Mouse (Mus musculus) ES-Bruce4 (cell line): ENCODE results near the gene Gm5155. TPM values are rescaled to one million over a fixed set of nuclear protein-coding genes. Genes with fewer than 3 reads are reported as not detected.
"Not testable (repeated sequence)": the region's sequence is repeated elsewhere in the genome, so short reads cannot be mapped to it uniquely, and the experiment has no call there.

Experiments
- H3K27ac ChIP-seq: 2 replicates; pipeline ENCODE4 v1.5.1; 2012; ENCODE audit warnings: low read length, inconsistent platforms; ENCODE audit not compliant: insufficient read depth
- H3K27me3 ChIP-seq: 2 replicates; pipeline ENCODE4 v1.6.1; 2012; ENCODE audit warnings: mild to moderate bottlenecking, low read length, inconsistent platforms; ENCODE audit not compliant: control insufficient read depth, poor library complexity, insufficient read depth, severe bottlenecking
- H3K36me3 ChIP-seq: 2 replicates; pipeline ENCODE4 v1.6.1; 2012; ENCODE audit warnings: inconsistent platforms, mild to moderate bottlenecking, low read length, moderate library complexity; ENCODE audit not compliant: control insufficient read depth, poor library complexity, insufficient read depth, severe bottlenecking
- H3K4me1 ChIP-seq: one replicate; pipeline ENCODE4 v1.8.1; 2011; ENCODE audit warnings: low read length; ENCODE audit not compliant: control insufficient read depth, insufficient read depth
- H3K4me3 ChIP-seq: 2 replicates; pipeline ENCODE4 v1.5.1; 2011; ENCODE audit warnings: low read depth, mild to moderate bottlenecking, low read length
- H3K9ac ChIP-seq: 2 replicates; pipeline ENCODE4 v1.6.1; 2012; ENCODE audit warnings: low read depth, mild to moderate bottlenecking, inconsistent platforms; ENCODE audit not compliant: poor library complexity, severe bottlenecking
- H3K9me3 ChIP-seq: replicated peaks from 2 replicates; pipeline ENCODE4 v1.6.1; 2012; ENCODE audit warnings: mild to moderate bottlenecking, low read length, inconsistent platforms; ENCODE audit not compliant: control insufficient read depth, poor library complexity, insufficient read depth, severe bottlenecking
- CTCF ChIP-seq: IDR thresholded peaks from one replicate; pipeline ENCODE4 v1.8.1; 2011; ENCODE audit warnings: low read depth, low read length
- EP300 ChIP-seq: IDR thresholded peaks from 2 replicates; pipeline ENCODE4 v1.6.1; 2011; ENCODE audit warnings: low read depth, low read length; ENCODE audit not compliant: insufficient read depth
- POLR2A ChIP-seq: IDR thresholded peaks from one replicate; pipeline ENCODE4 v1.8.1; 2011; ENCODE audit warnings: low read length; ENCODE audit not compliant: insufficient read depth
- polyA plus RNA-seq: library from polyadenylated mRNA; stranded (reverse); fragments of >200 nt; gene quantifications from 2 replicates; pipeline ENCODE4 v1.2.4, GENCODE M21; 2011; ENCODE audit warnings: low read depth; ENCODE audit not compliant: missing spikeins, insufficient read depth, insufficient read length

Gm5155 gene
- 0.54 TPM in 1 of 2 replicates, not detected in the other for polyA plus RNA-seq

DNA sequence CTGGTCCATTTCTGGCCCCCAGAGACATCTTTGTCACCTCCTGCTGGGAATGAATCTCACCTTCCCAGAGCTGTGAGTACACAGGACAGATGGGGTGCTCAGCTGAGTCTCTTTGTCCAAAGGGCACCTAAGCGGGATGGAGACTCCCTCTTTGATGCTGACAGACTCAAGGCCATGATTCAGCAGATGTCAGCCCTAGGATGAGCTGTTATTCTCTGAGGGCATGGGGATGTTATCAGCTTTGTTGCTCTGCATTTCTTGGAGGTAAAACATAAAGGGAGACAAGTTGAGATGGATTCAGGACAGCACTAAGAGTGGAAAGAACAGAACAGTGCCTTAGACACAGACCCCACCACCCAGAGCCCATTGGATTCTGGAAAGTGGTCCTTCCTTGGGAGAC lies at the start of gene Gm5155:
Gene Gm5155 (plus strand): TSS at position 301 of the 400 bp plus-strand sequence.
- TF ChIP-seq EP300: no peak
- TF ChIP-seq CTCF: no peak
- no peak for TF ChIP-seq POLR2A
- H3K4me1 ChIP-seq: no peaks in the 10 kb centered on the region
- no peaks in the 10 kb centered on the region for H3K36me3 ChIP-seq
- H3K27me3 ChIP-seq: no peaks in the 10 kb centered on the region
- H3K9ac ChIP-seq: no peak within 1 kb of the TSS
- no peaks in the 10 kb centered on the region for H3K9me3 ChIP-seq
- H3K4me3 ChIP-seq: no peak within 1 kb of the TSS
- H3K27ac ChIP-seq: no peak within 1 kb of the TSS

DNA sequence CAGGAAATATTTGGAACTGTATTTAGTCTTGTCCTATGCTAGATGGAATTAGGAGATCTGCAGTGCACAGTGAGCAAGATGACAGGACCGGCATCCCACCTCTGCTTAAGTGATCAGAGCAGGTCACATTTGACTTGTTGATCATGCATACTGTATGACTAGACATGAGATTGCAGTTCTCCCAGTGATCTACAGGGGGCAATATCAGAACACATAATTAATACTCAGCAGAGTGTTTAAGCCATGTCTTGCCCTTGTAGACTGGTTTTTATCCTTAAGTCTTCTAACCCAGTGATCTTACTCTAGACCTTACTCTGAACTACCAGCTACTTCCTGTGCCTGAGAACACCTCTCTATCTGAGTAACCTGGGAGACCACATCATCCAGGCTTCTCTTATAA lies 791 bp upstream of the Gm5155 start:
- Histone ChIP-seq H3K27ac (no peak overlapping the region), H3K36me3 (no peaks in the 10 kb centered on the region), H3K4me1 (no peaks in the 10 kb centered on the region), H3K27me3 (no peaks in the 10 kb centered on the region), H3K9me3 (no peaks in the 10 kb centered on the region), H3K9ac (no peak overlapping the region), H3K4me3 (no peak overlapping the region)
- TF ChIP-seq CTCF (no peak), EP300 (no peak), POLR2A (no peak)

DNA sequence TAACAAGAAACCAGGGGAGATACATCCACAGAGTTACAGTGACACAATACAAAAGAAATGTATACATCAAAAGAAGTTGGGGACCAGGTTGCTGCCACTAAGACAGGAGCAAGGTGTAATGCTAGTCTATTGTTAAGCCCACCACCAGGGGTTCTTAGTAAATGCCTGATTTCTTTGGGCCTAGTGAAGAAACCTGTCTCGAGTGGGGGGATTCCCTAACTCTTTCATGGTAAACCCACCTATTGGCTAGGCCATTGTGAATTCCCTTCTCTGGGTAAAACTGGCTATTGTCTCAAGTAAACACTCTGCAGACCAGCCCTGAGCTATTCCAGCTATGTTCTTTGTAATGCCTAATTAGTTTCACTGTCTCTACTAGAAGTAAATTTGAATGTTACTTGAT lies 23.8 kb downstream of the Gm5155 start:
- H3K4me3 ChIP-seq, H3K9ac ChIP-seq, H3K27ac ChIP-seq, H3K36me3 ChIP-seq, H3K9me3 ChIP-seq, H3K27me3 ChIP-seq, H3K4me1 ChIP-seq: not testable (repeated sequence)

DNA sequence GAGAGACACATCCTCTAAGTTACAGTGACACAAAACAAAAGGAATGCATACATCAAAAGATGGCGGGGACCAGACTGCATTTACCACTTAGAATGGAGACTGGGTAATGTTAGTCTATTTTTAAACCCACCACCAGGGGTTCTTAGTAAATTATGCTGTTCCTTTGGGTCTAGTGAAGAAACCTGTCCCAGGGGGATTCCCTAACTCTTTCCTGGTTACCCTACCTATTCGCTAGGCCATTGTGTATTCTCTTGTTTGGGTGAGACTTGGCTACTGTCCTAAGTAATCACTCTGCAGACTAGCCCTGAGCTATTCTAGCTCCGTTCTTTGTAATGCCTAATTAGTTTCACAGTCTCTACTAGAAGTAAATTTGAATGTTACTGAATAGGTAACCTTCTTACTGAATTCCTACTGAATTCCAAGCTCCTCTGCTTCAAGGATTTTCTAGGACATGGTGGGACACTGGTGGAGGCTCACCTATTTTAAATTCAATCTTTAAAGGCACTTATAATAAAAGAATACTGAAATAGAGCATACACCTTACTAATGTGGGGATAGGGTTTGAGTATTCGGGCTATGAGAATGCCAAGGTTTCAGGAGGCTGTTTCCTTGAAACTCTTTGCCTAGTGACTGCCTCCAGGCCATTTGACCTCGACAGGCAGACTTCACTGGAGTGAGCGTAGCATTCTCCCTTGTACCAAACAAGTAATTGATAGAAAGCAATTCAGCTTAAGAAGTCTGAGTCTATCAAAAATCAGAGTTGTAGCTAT lies 31.8 kb downstream of the Gm5155 start:
- Histone ChIP-seq H3K27me3 (no peaks in the 10 kb centered on the region), H3K4me1 (no peaks in the 10 kb centered on the region), H3K36me3 (no peaks in the 10 kb centered on the region), H3K4me3 (no peak overlapping the region), H3K9me3 (peaks cover 13% of the 10 kb centered on the region), H3K27ac (no peak overlapping the region), H3K9ac (no peak overlapping the region)
- TF ChIP-seq EP300 (no peak), POLR2A (no peak), CTCF (no peak)

Other genes with a start within 250 kb of the Gm5155 start
- 0.75 and 2.0 TPM in 2 replicates for gene Ceacam5, start 158.5 kb upstream of the Gm5155 start, polyA plus RNA-seq
- gene Ceacam14, start 59.1 kb upstream of the Gm5155 start, polyA plus RNA-seq: 1.0 and 3.3 TPM in 2 replicates
- 1.5 and 4.0 TPM in 2 replicates for gene Ceacam11, start 100.4 kb downstream of the Gm5155 start, polyA plus RNA-seq
- gene Ceacam13, start 138.1 kb downstream of the Gm5155 start, polyA plus RNA-seq: 0.60 TPM in 1 of 2 replicates, not detected in the other
- gene Ceacam12, start 194.2 kb downstream of the Gm5155 start, polyA plus RNA-seq: 0.64 and 4.7 TPM in 2 replicates